Mouse (Mus musculus) frontal cortex, postnatal 14 days (tissue): ENCODE data around the gene Nos1.

Experiments used
- DNase-seq, 2 experiments: peaks; one replicate each; pipeline ENCODE4 v3.0.0; 2022; ENCODE audit warnings: low spot score in 2 of 2

Gene Nos1

GRCm38 (mm10) chr5:117997434-117997970 is 216.7 kb downstream of the Nos1 start:
- DNase-seq = no peak

- no peak for DNase-seq
Observed at GRCm38 (mm10) chr5:117999061-117999460, 218.2 kb downstream of the Nos1 start.

- DNase-seq = no peak
Observed at GRCm38 (mm10) chr5:117999584-117999983, 218.8 kb downstream of the Nos1 start.

- DNase-seq = peak in 1 of 2 experiments; percentile 67
Observed at GRCm38 (mm10) chr5:118002059-118002458, 221.2 kb downstream of the Nos1 start.

- DNase-seq = peak in 1 of 2 experiments; percentile 49
Observed at GRCm38 (mm10) chr5:118004619-118005018, 223.8 kb downstream of the Nos1 start.

GRCm38 (mm10) chr5:118005728-118006127 is 224.9 kb downstream of the Nos1 start:
- DNase-seq = no peak

- no peak for DNase-seq
Observed at GRCm38 (mm10) chr5:118008344-118008743, 227.5 kb downstream of the Nos1 start.
